Mouse (Mus musculus): ENCODE results near the gene Vps33a.
A peak's percentile ranks its signal among the peaks of the same experiment; 100 is the strongest.

Vps33a gene

DNA sequence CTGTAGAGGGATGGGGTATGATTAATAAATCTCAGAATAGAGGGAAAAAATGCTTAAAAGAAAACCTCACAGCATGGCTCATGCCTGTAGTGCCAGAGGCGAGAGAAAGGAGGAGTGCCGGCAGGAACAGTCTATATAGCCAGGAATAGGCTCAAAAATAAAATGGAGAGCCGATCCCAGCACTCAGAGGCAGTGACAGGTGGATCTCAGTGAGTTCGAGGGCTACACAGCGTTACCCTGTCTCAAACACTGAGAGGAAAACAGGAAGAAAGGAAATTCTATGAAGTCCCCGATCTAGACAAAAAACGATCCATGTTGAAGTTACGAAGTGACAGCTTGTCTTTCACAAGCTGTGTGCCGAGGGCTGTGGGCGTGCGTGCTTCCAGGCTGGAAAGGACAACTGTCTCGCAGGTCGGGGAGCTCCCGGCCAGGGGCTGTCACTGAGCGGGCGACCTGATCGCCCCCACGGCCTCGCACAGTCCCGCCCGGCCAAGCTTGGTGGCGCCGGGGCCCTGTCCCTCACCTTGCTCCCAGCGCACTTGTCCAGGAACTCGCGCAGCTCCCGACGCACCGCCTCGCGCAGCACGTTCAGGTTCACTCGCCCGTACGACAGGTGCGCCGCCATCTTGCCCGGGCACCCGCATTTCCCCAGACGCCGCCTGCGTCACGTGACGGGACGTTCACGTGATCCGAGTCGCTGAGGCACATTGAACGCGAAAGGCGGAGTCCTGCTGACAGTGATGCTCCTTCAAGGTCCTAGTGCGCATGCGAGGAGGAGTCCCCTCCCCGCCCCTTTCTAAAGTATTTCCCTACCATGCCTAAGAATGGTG lies at the start of gene Vps33a:
Gene Vps33a, minus strand, starts transcription at position 682 of the 830 bp plus-strand sequence.
- peak; percentile 99 for DNase-seq

DNA sequence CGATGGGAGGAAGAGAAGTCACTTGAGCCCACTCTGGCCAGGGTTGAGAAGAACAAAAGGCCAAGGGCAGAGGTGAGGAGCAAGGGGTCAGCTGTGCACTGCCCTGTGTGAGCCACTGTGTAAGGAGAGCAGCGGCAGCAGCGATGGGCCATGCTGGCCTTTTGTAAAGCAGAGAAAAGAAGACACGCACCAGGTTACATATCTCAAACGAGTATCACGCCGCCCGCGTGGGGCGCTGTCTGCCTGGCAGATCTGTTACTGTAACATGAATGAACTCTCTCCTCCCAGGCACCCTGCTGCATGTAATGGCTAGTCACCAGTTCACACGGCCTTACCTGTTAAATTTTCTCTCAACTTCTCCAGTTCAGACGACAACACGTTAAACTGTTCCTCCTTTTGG lies 49.6 kb upstream of the Vps33a start:
- DNase-seq = peak; percentile 59

DNA sequence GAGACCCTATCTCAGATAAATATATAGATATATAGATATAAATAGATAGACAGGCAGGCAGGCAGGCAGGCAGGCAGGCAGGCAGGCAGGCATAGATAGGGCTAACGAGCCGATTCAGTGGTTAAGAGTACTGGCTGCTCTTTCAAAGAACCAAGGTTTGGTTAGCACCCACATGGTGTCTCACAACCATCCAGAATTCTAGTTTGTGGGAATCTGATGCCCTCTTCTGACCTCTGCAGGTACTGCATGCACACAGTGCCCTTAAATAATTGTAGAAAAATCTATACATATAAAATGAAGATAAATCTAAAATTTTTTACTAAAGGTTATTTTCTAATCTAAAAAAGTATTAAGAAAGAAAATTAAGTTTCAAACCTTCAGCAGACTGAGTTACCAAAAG lies 45.7 kb upstream of the Vps33a start:
- peak; percentile 54 for DNase-seq

DNA sequence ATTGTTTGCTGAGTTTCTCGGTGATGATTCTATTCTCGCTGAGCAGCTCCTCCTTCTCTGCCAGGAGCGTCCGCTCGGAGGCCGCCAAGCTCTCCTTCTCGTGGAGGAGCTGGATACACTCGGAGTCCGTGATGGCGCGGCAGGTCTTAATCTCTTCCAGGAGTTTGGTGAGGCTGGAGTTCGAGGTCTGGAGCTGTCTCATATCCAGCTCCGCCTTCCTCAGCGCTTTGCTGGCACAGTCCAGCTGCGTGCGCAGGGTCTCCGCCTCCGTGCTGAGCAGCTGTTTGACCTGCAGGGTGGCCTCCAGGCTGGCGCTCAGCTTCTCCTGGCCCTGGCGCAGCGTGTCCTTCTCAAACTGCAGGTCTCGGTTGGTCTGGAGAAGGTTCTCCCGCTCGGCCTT lies 41.4 kb upstream of the Vps33a start:
- no peak for DNase-seq

DNA sequence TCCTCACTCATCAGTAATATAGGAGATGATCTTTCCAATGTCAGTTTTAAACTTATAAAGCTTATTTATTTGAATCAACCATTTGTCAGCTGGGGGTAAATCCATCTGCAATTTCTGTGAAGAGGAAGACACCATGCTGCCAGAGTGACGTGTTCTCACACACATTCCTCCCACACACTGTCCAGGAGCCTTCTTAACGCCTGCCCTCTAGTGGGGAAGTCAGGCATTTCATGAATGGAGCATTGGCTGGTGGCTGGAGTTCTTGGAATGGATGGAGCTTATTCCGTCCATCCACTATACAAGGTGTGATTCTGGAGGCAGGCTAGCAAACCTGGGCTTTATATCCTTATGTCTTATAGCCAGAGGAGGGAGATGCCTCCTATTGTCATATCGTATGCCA lies 37.0 kb upstream of the Vps33a start:
- DNase-seq = peak; percentile 85

DNA sequence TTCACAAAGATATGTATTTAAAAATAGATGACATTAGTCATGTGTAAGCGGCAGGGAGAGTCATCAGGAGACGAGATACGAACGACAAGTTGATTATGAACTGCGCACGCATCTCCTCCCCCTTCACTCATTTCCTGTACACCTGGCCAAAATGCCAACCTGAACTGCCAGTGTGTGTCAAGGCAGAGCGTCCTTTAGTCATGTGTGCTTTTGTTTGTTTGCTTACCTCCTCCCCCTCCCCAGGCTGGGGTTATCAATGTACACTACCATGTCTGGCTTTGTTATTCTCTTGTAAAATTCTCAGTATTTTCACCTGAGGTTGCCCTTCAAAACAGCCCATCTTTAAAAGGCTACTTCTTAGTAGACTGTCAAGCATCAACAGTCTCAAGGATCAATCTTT lies 36.6 kb upstream of the Vps33a start:
- no peak for DNase-seq

DNA sequence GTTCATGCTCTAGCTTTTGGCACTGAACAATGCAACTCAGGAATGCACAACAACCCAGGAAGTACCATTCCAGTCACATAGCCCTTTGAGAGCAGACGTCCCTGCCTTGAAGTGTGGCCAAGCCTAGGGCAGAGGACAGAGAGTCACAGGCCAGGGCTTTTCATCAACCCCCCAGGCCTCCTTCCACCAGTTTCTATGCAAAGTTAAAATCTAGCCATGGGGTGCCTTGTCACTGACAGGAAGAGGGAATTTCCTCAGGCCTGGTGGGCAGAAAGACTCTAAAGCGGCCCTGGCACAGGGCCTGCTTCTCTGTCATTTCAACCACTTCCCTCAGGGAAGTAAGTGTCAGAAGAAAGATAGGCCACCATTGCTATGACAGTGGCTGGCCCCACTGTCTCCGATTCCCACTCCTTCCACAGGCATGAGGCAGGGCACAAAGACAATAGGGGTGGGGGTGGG lies 34.4 kb upstream of the Vps33a start:
- DNase-seq = no peak

DNA sequence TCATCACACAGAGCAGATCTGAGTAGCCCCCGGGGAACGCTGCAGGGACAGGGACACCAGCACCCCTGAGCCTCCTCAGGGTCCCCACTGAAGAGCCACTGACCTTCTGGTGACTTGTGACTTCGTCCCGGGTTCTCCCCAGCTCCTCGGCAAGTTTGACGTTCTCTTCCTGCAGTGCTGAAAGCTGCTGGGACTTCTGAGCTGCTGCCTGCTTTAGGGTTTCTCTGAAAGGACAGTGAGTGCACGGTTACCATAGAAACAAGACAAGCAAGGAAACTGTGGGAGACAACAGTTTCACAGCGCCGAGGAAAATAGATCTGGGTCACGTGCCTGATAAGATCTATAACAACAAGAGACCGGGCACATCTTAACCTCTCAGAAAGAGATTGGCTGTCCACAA lies 30.7 kb upstream of the Vps33a start:
- peak; percentile 20 for DNase-seq

DNA sequence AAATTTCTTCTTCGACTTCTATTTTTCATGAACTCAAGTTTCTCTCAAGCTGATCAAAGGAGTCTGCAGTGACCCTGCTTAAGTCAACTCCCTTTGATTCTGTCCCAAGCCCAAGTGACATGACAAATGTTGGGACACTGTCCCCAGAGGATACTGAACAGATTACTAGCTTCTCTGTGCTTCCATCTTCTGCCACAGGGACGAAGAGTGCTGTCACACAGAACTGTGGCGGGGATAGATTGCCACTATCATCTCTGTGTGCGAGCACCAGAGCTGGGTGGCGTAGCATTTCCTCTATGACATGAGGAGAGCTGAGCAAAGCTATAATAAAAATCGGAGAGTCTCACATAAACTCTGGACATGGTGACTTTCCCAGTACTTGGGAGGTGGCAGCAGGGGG lies 29.3 kb upstream of the Vps33a start:
- DNase-seq = no peak

DNA sequence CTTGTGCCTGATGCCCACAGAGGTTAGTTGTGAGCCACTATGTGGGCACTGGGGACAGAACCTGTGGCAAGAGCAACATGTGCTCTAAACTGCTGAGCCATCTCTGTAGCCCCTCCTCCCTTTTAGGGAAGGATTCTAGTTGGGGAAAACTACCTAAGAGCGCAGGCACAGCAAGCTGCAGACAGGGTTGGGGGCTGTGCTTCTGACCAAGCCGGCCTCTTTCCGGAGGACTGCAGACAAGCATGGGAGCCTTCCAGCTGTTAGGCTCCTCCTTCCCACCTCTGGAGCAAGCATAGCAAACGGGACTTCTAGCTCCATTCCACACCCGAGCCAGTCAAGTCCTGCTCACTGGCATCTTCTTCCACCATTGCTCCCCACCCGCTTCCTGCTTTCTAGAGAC lies 26.5 kb upstream of the Vps33a start:
- DNase-seq = no peak

DNA sequence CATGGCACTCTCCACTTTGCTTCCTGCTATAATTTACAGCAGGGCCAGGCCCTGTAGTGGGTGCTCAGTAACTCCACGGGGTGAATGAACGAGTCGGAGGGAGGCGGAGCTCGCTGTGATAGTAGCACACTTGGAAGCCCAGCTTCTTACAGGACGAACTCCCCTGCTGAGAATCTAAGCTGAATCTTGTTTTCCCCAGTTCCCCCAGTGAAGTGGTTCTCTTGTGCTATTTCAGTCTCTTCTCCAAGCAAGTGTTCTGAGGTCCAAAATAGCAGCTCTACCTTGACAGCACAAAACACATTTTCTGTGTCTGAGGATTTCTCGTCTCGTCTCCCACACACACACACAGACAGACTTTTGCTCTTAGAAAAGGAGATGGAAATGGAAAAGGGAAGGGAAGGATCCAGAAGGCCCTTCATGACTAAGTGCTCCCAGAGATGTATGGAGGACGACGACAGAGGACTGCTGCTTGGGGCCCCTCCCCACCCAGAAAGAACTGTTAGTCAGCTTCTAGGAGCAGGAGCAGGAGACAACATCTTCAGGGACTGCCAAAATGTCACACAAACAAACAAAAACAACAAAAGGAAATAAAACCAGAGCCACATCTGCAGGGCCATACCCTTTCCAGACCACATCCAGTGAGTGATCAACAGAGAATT lies 20.9 kb upstream of the Vps33a start:
- no peak for DNase-seq

DNA sequence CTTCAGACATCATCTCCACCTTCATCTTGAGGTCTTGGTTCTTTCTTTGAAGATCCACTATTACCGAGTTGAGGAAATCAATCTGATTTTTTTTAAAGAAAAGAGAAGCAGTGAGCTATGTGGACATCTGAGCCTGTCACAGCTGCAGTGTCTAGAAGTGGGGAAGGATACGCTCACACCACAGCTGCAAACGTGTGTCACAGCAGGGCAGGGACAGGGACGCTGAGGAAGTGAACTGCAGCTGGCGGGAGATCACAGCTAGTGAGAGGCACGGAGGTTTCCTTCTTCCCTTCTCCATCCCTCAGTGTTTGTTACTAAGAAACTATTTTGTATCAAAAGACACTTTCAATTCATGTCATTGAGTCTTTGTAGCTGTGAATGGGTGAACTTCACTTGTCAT lies 7.2 kb upstream of the Vps33a start:
- DNase-seq = no peak

DNA sequence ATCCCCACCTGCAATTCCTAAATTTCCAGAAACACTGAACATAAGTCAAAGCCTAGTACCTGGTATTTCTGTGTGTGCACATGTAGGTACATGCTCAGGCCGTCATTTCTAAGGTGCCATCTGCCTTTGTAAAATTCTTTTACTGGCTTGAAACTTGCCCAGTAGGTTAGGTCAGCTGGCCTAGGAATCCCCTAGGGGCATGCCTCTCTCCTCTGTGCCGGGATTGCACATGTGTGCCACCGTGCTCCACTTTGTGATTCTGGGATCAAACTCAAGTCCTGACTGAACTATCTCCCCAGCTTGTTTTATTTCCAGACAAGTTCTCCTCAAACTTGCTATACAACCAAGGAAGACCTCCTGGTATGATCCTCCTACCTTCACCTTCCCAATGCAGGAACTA lies 3.9 kb upstream of the Vps33a start:
- no peak for DNase-seq

DNA sequence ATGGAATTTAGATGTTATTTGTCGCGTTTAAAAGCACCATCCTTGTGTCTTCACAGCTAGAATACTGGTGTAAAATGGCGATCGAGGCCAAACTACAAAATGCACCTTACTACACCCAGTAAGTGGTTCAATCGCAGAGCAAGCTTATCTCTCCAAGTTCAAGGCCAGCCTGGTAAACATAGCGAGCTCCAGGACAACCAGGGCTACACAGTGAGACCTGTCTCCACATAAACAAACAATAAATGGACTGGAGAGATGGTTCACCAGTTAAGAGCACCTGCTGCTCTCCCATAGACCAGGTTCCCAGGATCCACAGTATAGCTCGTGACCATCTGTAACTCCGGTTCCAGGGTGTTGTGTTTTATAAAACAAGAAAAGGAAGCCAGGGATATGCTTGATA lies 524 bp upstream of the Vps33a start:
- no peak for DNase-seq

DNA sequence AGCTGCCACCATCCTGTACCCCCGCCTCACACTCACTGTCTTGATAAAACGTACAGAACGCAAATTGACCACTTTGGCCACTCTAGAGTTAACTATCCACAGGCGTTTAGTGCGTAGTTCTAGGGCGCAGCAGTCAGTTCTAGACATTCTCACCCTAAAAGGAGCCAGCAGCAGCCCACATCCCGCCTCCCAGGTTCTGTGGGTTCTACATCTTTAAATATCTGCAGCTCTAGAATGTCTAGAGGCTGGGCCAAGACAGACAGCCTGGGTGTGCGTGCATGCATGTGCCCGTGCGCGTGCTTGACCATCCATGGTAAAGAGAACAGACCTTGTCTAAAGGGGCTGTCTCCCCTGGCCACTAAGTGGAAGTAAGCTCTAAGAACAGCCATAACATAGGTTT lies 11.7 kb downstream of the Vps33a start:
- DNase-seq = no peak

DNA sequence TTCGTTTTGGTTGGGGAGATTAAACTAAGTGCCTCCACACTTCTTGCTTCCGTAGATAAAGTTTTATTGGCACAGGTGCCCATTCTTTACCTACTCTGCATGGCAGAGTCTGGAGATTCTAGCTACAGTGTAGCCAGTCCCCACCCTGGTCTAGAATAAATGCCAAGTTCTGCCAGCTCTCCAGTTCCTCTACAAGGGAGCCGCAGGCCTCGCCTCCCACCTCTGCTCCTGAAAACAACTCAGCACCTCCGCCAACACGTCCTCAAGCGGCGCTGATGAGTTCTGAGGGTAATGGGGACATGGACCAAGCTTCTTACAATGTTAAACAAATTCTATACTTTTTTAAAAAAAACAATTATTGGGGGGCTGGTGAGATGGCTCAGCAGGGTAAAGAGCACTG lies 13.2 kb downstream of the Vps33a start:
- no peak for DNase-seq

DNA sequence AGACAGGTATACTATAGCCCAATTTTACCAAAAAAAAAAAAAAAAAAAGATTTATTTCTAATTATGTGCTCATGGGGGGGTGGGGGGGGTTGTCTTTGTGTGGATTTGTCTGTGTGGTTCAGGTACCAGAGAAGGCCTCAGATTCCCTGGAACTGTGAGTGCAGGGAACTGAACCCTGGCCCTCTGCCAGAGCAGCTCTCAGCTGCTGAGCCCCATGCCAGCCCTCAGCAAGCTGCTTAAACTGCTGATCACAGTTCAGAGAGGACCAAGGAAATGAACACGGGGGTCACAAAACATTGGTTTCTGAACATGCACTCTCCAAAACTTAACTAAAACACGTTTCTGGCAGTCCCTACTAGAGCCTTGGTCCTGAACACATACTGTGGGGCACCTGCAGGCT lies 16.4 kb downstream of the Vps33a start:
- no peak for DNase-seq

DNA sequence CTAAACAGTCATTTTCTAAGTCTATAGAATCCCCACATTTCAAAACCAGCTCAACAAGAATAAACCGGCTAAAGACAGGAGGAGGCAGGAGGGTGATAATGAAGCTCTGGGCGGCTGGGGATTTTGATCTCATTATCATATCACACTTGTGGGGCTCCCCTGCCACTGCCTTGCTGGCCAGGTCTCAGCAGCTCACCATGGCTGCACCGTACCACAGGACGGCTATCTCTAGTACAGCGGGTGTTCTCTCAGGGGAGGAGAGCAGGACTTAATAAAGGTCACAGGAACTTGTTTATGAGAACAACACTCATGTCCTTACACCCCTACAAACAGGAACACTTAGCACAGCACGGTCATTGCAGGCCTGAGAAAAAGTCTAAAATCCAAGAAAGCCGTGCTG lies 17.1 kb downstream of the Vps33a start:
- no peak for DNase-seq

DNA sequence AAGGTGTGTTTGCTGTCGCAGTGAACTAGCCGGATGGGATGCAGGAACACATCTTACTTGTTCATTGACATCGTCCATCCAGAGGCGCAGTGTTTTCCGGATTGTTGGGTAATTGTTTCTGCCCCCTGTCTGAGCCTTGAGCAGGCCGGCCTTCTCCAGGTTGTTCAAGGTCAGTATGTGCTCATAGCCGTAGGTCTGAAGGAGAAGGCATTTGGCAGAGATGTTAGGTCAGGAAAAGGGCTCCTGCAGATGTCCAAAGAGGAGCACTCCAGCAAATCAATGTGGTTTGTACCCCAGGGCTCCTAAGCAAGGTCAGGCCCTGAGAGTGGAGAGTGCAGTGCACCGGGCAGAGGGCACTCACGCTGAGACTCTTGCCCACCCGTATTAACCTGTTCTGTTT lies 39.0 kb downstream of the Vps33a start:
- no peak for DNase-seq

DNA sequence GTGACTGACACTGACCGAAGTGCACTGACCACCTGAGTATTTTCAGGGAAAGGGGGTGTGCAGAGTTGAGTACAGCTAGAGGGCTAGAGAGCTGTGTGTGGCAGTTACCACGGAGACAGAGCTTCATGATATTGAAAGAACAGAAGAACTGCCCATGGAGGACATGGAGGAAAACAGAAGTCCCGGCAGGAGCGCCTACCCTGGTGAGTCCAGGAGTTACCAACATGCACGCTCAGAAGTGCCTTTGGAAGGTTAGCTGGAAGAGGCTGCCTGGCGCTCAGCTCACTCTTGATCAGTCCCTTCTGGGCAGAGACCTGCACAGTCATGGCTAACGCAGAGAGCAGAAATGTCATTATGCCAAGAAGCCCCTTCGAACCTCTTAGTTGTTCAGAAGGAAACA lies 42.8 kb downstream of the Vps33a start:
- no peak for DNase-seq

DNA sequence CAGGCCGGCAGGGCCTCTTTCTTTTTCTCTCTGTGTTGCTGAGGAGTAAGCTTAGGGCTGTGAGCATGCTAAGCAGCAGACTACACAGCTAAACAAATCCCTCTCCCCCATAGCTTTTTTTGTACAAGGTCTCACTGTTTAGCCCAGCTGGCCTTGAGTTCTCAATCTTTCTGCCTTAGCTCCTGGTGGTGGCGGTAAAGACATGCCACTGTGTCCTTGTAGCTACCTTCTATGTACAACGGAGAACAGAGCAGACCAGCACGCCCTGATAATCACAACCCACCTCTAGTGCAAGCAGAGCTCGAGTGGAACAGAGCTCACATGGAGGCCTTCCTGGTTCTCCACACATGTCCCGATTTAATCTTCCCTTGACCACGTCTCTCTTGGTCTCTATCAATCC lies 44.2 kb downstream of the Vps33a start:
- DNase-seq = no peak

DNA sequence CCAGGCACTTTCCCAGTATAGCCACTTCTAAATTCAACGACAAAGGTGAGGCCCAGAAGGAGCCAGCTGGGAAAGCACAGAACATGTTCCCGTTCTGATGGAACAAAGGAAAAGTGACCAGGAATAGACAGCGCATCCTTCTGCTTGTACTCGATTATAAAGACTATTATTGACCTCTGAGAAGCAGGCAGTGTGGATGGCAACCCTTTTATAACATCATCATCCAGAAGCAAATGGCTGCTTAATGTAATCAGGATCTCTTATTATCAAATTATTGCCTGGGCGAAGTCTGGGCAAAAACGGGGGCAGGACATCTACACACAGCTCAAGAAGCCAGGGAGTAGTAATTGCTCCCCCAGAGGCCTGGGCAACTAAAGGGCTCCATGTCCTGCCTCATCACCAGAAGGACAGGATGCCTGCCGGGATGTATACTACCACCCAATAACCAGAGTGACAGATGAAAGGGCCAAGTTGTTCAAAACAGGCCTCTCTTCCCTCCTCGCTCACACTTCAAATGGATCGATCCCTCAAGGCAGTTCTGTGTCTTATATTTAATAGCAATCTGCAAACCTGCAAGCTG lies 46.8 kb downstream of the Vps33a start:
- no peak for DNase-seq

DNA sequence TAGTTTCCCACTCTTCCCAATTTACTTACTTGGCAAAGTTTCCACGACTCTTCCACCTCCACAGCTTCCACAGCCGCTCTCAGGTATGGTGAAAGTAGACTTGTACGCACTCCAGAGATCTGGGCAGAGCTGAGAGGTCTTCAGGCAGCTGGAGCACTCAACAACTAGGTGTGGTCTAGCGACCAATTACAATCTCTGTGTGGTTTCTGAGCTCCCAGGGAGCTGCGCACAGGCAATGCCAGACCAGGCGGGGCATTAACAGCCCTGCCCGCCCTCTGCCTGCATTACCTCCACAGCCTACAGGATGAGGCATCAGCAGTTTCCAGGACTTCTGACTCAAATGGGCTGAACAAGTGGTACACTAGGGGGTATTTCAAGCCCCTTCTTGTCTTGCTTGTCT lies 47.6 kb downstream of the Vps33a start, which contains the start of gene Gm49027:
Gene Gm49027, minus strand, starts transcription at position 208 of the 400 bp plus-strand sequence.
- no peak for DNase-seq

DNA sequence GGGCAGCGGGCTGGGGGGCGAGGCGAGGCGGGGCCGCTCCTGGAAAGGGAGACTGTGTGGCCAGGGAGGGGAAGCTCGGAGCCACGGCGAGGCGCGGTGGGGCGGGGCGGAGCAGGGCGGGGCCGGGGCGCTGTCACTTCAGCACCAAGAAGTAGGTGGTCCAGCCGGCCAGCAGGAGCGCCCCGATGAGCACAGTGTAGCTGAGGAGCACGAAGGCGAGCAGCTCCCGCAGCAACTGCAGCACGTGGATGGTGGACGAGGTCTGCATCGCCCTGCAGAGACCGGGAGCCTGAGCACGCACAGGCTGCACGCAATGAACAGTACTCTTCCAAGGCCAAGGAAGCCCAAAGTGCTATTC lies 48.5 kb downstream of the Vps33a start:
- no peak for DNase-seq

Data from retina, postnatal 1 day (tissue).